Mouse (Mus musculus): ENCODE data around the gene Cog2. TPM values are rescaled to one million over a fixed set of nuclear protein-coding genes. Genes with fewer than 3 reads are reported as not detected.

The Cog2 gene
- polyA plus RNA-seq, 1 experiment from 2014 or later = 26.2 TPM

DNA sequence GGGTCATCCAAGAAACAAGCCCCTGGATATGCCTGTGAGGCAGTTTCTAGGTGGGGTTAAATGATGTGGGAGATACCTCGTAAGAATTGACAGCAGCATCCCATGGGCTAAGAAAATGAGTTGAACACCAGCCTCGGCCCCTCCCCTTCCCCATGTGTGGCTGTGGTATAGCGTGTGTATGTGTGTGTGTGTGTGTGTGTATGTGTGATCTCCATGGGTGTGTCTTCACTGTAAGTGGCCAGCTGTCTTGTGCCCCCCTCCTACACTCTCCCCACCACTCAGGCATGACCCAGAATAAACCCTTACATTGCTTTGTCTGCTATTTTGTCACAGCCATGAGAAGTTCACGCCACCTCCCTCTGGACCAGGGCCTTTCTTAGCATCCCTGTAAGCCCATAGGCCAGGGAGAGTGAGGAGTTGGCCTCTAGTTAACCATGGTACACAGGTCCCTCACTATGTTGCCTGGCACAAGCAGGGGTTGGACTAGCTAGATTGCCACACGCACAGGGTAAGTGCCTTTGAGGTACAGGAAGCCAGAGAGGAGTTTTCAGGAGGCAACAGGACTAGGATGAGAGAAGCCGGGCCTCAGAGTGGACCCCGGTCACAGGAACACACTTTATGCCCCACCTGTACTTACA lies 34.7 kb downstream of the Cog2 start:
- H3K9ac ChIP-seq (ENCODE audit: low read depth, low read length) = no peak overlapping the region
- H3K4me2 ChIP-seq (ENCODE audit: low read length) = no peak overlapping the region
- no peaks in the 10 kb centered on the region for H3K27me3 ChIP-seq (ENCODE audit: insufficient read depth, low read length)
- DNase-seq (ENCODE audit: low spot score) (no peak), ATAC-seq (replicated peaks; ENCODE audit: low FRiP score, low read depth) (no peak)
- TF ChIP-seq CTCF (IDR thresholded peaks at IDR 0.05; ENCODE audit: low read depth) = no peak
- H3K4me1 ChIP-seq (replicated peaks; ENCODE audit: insufficient read depth, low read length) = no peaks in the 10 kb centered on the region
- no peaks in the 10 kb centered on the region for H3K9me3 ChIP-seq (replicated peaks; ENCODE audit: low read length)
- H3K27ac ChIP-seq = no peak overlapping the region
- WGBS = 88% methylated on average over 7 of the region's 7 CpGs
- H3K36me3 ChIP-seq (ENCODE audit: insufficient read depth, low read length) = peaks cover 21% of the 10 kb centered on the region; the same call in 1 of the 2 replicates
- H3K4me3 ChIP-seq (replicated peaks; ENCODE audit: low read depth, low read length) = no peak overlapping the region

DNA sequence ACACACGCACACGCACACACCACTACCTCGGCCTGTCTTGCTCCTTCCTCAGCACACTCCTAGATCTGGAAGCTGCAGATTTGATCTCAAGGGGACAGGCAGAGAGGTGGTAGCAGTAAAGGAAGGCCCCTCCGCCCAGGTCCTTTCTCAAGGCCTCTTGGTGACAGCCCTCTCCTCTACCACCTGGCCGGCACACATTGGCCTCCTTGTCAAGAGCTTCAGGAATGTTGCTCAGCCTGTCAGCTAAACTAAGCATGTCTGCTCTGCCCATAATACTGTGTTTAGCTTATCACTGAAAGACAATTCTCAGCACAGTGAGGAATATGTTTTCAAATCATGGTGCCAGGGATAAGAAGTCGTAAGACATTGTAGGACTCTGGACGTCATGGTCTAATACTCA lies 35.6 kb downstream of the Cog2 start:
- no peak for ATAC-seq (replicated peaks; ENCODE audit: low FRiP score, low read depth)
- no peaks in the 10 kb centered on the region for H3K27me3 ChIP-seq (ENCODE audit: insufficient read depth, low read length)
- H3K36me3 ChIP-seq (ENCODE audit: insufficient read depth, low read length) = peaks cover 13% of the 10 kb centered on the region; the same call in 1 of the 2 replicates

DNA sequence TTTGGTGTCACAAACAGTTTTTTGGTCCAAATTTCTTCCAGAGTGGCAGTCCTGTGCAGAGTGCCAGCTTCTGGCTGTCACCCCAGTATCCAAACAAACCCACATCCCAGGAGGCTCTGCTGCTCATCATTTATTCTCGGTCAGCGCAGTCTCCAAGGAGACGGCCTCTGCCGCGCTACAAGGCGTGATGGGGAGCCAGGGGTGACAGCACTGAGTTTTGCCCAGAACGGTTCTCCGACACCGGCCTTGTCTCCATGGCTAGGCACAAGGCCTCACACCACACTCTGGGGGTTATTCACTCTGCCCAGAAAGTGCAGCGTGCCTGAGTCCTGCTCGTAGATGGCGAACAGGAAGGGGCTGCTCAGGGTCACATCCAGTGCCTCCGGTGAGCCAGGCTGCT lies 36.1 kb downstream of the Cog2 start:
- ATAC-seq (replicated peaks; ENCODE audit: low FRiP score, low read depth) (no peak), DNase-seq (ENCODE audit: low spot score) (no peak)
- Histone ChIP-seq H3K27me3 (ENCODE audit: insufficient read depth, low read length) (no peaks in the 10 kb centered on the region), H3K9ac (ENCODE audit: low read depth, low read length) (no peak overlapping the region), H3K36me3 (ENCODE audit: insufficient read depth, low read length) (peaks cover 9% of the 10 kb centered on the region; the same call in 1 of the 2 replicates), H3K4me1 (replicated peaks; ENCODE audit: insufficient read depth, low read length) (no peaks in the 10 kb centered on the region), H3K27ac (no peak overlapping the region), H3K4me2 (ENCODE audit: low read length) (no peak overlapping the region), H3K9me3 (replicated peaks; ENCODE audit: low read length) (no peaks in the 10 kb centered on the region), H3K4me3 (replicated peaks; ENCODE audit: low read depth, low read length) (no peak overlapping the region)
- WGBS = 82% methylated on average over 13 of the region's 13 CpGs
- no peak for TF ChIP-seq CTCF (IDR thresholded peaks at IDR 0.05; ENCODE audit: low read depth)

More for the DNA sequence above, 35.6 kb downstream of the Cog2 start:
- Histone ChIP-seq H3K27ac (no peak overlapping the region), H3K4me3 (replicated peaks; ENCODE audit: low read depth, low read length) (no peak overlapping the region), H3K9ac (ENCODE audit: low read depth, low read length) (no peak overlapping the region), H3K9me3 (replicated peaks; ENCODE audit: low read length) (no peaks in the 10 kb centered on the region), H3K4me2 (ENCODE audit: low read length) (no peak overlapping the region), H3K4me1 (replicated peaks; ENCODE audit: insufficient read depth, low read length) (no peaks in the 10 kb centered on the region)
- DNase-seq (ENCODE audit: low spot score) = no peak
- no peak for TF ChIP-seq CTCF (IDR thresholded peaks at IDR 0.05; ENCODE audit: low read depth)
- 84% methylated on average over 7 of the region's 7 CpGs for WGBS

DNA sequence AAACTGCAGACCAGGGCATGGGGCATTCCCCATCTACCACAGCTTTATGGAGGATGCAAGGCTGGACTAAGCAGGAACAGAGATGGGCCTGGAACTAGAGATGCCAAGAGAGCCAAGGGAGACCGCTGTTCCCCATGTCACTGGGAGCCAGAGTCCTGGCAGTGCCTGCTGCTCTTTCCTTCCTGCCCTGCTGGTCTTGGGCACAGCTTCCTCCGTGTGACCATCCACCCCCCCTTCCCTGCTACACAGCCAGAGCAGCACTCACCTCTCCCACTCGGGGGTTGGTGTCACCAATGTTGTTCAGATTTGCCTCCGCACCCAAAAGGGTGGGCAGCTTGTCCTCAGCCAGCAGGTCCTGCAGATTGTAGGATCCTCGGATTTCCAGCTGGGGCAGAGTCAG lies 36.9 kb downstream of the Cog2 start:
- DNase-seq (ENCODE audit: low spot score) (no peak), ATAC-seq (replicated peaks; ENCODE audit: low FRiP score, low read depth) (no peak)
- TF ChIP-seq CTCF (IDR thresholded peaks at IDR 0.05; ENCODE audit: low read depth) = no peak
- Histone ChIP-seq H3K27me3 (ENCODE audit: insufficient read depth, low read length) (no peaks in the 10 kb centered on the region), H3K4me1 (replicated peaks; ENCODE audit: insufficient read depth, low read length) (no peaks in the 10 kb centered on the region), H3K27ac (no peak overlapping the region), H3K9me3 (replicated peaks; ENCODE audit: low read length) (no peaks in the 10 kb centered on the region), H3K36me3 (ENCODE audit: insufficient read depth, low read length) (0 out of 2 replicates have a peak, but pooled peaks cover 4% of the 10 kb centered on the region), H3K4me3 (replicated peaks; ENCODE audit: low read depth, low read length) (no peak overlapping the region), H3K4me2 (ENCODE audit: low read length) (no peak overlapping the region), H3K9ac (ENCODE audit: low read depth, low read length) (no peak overlapping the region)
- 59% methylated on average over 5 of the region's 5 CpGs for WGBS

DNA sequence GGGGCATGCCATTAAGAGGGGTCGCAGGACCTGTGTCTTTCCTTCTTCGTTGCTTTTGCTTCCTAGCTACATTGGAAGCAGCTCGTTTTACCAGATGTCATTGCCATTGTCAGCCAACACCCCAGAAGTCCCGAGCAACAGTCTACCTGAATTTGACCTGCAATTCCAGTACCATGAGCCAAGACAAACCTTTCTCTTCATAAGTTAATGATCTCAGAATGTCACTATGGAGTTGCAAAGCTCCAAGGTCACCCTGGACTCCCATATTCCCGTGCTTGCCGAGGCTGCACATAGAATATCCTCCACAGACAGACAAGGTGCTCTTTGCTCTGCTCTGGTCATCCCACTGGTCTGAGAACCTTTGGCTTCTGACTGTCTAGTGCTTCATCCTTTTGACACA lies 46.6 kb downstream of the Cog2 start:
- no peak for TF ChIP-seq CTCF (IDR thresholded peaks at IDR 0.05; ENCODE audit: low read depth)
- 77% methylated on average over 6 of the region's 6 CpGs for WGBS
- Histone ChIP-seq H3K4me2 (ENCODE audit: low read length) (no peak overlapping the region), H3K9me3 (replicated peaks; ENCODE audit: low read length) (no peaks in the 10 kb centered on the region), H3K4me3 (replicated peaks; ENCODE audit: low read depth, low read length) (no peak overlapping the region), H3K4me1 (replicated peaks; ENCODE audit: insufficient read depth, low read length) (no peaks in the 10 kb centered on the region; the same call in 1 of the 2 replicates), H3K27ac (no peak overlapping the region), H3K27me3 (ENCODE audit: insufficient read depth, low read length) (no peaks in the 10 kb centered on the region), H3K9ac (ENCODE audit: low read depth, low read length) (no peak overlapping the region), H3K36me3 (ENCODE audit: insufficient read depth, low read length) (no peaks in the 10 kb centered on the region)
- ATAC-seq (replicated peaks; ENCODE audit: low FRiP score, low read depth) (no peak), DNase-seq (ENCODE audit: low spot score) (no peak)

DNA sequence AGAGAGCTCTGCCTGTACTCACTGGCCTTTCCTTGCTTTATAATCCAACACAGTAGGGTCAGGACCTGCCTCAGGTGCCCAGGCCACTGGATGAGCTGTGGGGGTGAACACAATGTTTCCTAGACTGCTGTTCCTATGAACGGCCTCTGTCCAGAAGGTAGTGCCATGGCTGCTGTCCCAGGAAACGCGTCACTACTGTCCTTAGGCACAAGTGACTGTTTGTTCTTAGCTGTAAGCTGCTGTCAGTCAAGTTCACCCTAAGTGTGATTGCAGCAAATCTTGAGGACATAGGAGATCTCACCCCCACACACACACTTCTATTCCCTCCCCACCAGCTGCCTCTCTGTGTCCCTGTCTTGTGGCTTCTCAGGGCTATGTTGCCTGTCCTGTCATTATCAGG lies 47.0 kb downstream of the Cog2 start:
- 88% methylated on average over 3 of the region's 3 CpGs for WGBS
- Histone ChIP-seq H3K9me3 (replicated peaks; ENCODE audit: low read length) (no peaks in the 10 kb centered on the region), H3K9ac (ENCODE audit: low read depth, low read length) (no peak overlapping the region), H3K27me3 (ENCODE audit: insufficient read depth, low read length) (no peaks in the 10 kb centered on the region), H3K27ac (no peak overlapping the region), H3K4me1 (replicated peaks; ENCODE audit: insufficient read depth, low read length) (no peaks in the 10 kb centered on the region; the same call in 1 of the 2 replicates), H3K4me3 (replicated peaks; ENCODE audit: low read depth, low read length) (no peak overlapping the region), H3K4me2 (ENCODE audit: low read length) (no peak overlapping the region), H3K36me3 (ENCODE audit: insufficient read depth, low read length) (no peaks in the 10 kb centered on the region)
- DNase-seq (ENCODE audit: low spot score) = no peak
- ATAC-seq (replicated peaks; ENCODE audit: low FRiP score, low read depth) = no peak
- TF ChIP-seq CTCF (IDR thresholded peaks at IDR 0.05; ENCODE audit: low read depth) = no peak

DNA sequence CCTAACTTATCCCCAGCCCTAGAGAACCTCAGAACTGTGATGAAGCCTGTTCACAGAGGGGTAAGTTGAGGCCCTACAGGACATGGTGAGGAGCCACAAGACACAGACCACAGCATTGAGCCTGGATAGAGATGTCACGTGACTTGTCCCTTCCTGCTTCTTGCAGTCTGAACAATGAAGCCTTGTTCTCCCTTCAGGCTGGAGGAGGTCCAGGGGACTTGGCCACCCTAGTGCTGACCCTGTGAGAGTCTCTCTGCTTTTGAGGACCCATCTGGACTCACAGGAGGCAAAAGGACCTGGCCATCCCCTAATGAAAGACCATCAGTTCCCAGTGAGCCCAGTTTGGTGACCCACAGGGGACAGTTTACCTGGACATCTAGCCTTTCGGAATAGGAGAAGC lies 48.5 kb downstream of the Cog2 start:
- no peak overlapping the region for H3K4me2 ChIP-seq (ENCODE audit: low read length)
- no peak for TF ChIP-seq CTCF (IDR thresholded peaks at IDR 0.05; ENCODE audit: low read depth)
- 66% methylated on average over 2 of the region's 2 CpGs for WGBS
- H3K36me3 ChIP-seq (ENCODE audit: insufficient read depth, low read length) = no peaks in the 10 kb centered on the region
- no peaks in the 10 kb centered on the region; the same call in 1 of the 2 replicates for H3K4me1 ChIP-seq (replicated peaks; ENCODE audit: insufficient read depth, low read length)
- DNase-seq (ENCODE audit: low spot score) (no peak), ATAC-seq (replicated peaks; ENCODE audit: low FRiP score, low read depth) (no peak)
- no peak overlapping the region for H3K4me3 ChIP-seq (replicated peaks; ENCODE audit: low read depth, low read length)
- no peak overlapping the region for H3K27ac ChIP-seq
- H3K27me3 ChIP-seq (ENCODE audit: insufficient read depth, low read length) = no peaks in the 10 kb centered on the region
- no peak overlapping the region for H3K9ac ChIP-seq (ENCODE audit: low read depth, low read length)
- no peaks in the 10 kb centered on the region for H3K9me3 ChIP-seq (replicated peaks; ENCODE audit: low read length)

All from kidney, postnatal 0 days (tissue).